Mouse (Mus musculus) intestine, postnatal 0 days (tissue): ENCODE results near the gene Ank2. TPM values are rescaled to one million over a fixed set of nuclear protein-coding genes. Genes with fewer than 3 reads are reported as not detected.

Experiments
- ATAC-seq: fragments of 200-750 bp; cut with Nextera tagmentation; 2 replicates; pipeline ENCODE4 v1.8.0; 2017; ENCODE audit warnings: mild to moderate bottlenecking, moderate TSS enrichment, moderate library complexity
- H3K27ac ChIP-seq: fragments of 300-500 bp; sonication (generic); 2 replicates; pipeline ENCODE4 v1.5.1; 2014; ENCODE audit warnings: mild to moderate bottlenecking, low read depth, low read length, moderate library complexity
- H3K27me3 ChIP-seq: fragments of 300-500 bp; sonication (generic); replicated peaks from 2 replicates; pipeline ENCODE4 v1.6.1; 2014; ENCODE audit warnings: low read length, mixed read lengths; ENCODE audit not compliant: control insufficient read depth, insufficient read depth
- H3K36me3 ChIP-seq: fragments of 300-500 bp; sonication (generic); 2 replicates; pipeline ENCODE4 v1.6.1; 2014; ENCODE audit warnings: mild to moderate bottlenecking, moderate library complexity; ENCODE audit not compliant: control insufficient read depth, insufficient read depth
- H3K4me1 ChIP-seq: fragments of 300-500 bp; sonication (generic); replicated peaks from 2 replicates; pipeline ENCODE4 v1.6.1; 2014; ENCODE audit warnings: antibody characterized with exemption, low read length, mixed read lengths; ENCODE audit not compliant: control insufficient read depth, insufficient read depth
- H3K4me2 ChIP-seq: fragments of 300-500 bp; sonication (generic); replicated peaks from 2 replicates; pipeline ENCODE4 v1.6.1; 2014; ENCODE audit warnings: low read depth, mild to moderate bottlenecking, moderate library complexity
- H3K4me3 ChIP-seq: fragments of 300-500 bp; sonication (generic); 2 replicates; pipeline ENCODE4 v1.5.1; 2014; ENCODE audit warnings: low read depth, low read length
- H3K9ac ChIP-seq: fragments of 300-500 bp; sonication (generic); 2 replicates; pipeline ENCODE4 v1.6.1; 2014; ENCODE audit warnings: mild to moderate bottlenecking, low read depth, low read length
- H3K9me3 ChIP-seq: fragments of 300-500 bp; sonication (generic); 2 replicates; pipeline ENCODE4 v1.6.1; 2016; ENCODE audit warnings: mixed run types; ENCODE audit not compliant: control insufficient read depth
- CTCF ChIP-seq: sonication (generic); IDR thresholded peaks from 2 replicates; pipeline ENCODE4 v1.5.1; 2016; ENCODE audit warnings: low read depth, mild to moderate bottlenecking, control low read depth, antibody characterized with exemption, moderate library complexity
- whole genome bisulfite sequencing: fragments of 180-500 bp; shearing (Covaris S2); extraction: QIAGEN DNeasy Blood & Tissue Kit; methylation state at CpG from one replicate; pipeline ENCODE4 v1.1.7; 2014; 5-methylcytosine and 5-hydroxymethylcytosine counted together
- polyA plus RNA-seq: library from polyadenylated mRNA; unstranded; fragments of >200 nt; fragmentation: Nextera tagmentation; extraction: Ambion mirVana; gene quantifications from 2 replicates; pipeline ENCODE4 v1.2.1, GENCODE M21; 2015

Gene Ank2
- polyA plus RNA-seq, result 9.0 and 12.4 TPM in 2 replicates

DNA sequence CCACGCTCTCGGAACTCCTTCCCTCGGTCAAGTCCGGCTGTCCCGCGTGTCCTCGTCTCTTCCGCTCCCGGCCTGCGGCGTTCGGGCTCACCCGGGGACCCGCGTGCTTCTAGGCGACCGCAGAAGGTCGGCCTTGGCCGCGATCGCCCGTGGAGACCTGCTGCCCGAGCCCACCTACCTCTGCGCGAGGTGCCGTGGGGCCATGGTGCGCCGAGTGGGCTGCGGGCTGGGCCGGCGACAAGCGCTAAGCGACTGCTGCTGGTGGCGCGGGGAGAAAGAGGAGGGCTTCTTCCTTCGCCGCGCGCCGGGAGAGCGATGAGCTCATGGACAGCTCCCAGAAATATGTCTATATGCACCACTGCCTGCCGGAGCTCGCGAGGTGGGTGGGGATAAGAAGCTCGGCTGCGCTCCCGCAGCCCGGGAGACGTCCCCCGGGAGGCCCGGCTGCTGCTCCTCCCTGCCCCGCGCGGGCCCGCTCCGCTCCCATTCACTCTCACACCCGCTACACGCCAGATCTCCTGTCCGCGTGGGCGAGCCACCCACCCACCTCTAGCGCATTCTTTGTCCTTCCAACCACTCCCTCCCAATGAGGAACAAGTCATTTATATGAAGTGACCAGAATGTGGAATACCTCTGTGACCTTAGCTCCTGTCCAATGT lies at the start of gene Ank2:
Ank2 (minus strand) TSS at position 609 of the 659 bp plus-strand sequence.
- Histone ChIP-seq H3K9me3 (no peaks in the 10 kb centered on the region), H3K4me2 (peak within 1 kb of the TSS; percentile 96), H3K27ac (no peak within 1 kb of the TSS), H3K36me3 (no peaks in the 10 kb centered on the region), H3K4me1 (no peaks in the 10 kb centered on the region), H3K9ac (peak within 1 kb of the TSS; percentile 45), H3K4me3 (peak within 1 kb of the TSS; percentile 53), H3K27me3 (peaks cover 25% of the 10 kb centered on the region)
- under 1% methylated on average over 58 of the region's 62 CpGs for WGBS
- peak; percentile 47; the same call in 1 of the 2 replicates for ATAC-seq
- no peak for TF ChIP-seq CTCF

DNA sequence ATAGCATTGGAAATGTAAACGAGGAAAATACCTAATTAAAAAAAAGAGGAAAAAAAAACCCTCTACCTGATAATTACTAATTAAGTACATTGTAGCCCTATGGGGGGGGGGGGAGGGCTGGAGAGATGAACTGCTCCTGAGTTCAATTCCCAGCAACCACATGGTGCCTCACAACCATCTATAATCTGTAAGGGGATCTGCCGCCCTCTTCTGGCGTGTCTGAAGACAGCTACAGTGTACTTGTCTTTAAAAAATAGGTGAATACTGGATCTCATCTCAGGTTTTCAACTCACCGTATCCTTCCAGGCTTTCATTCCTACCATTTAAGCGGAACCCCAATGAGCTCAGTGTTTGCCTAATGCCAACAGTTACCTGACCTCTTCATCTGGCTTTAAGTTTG lies 48.7 kb upstream of the Ank2 start:
- Histone ChIP-seq H3K4me2 (no peak overlapping the region), H3K27ac (no peak overlapping the region), H3K4me3 (no peak overlapping the region), H3K36me3 (peaks cover 34% of the 10 kb centered on the region), H3K9ac (no peak overlapping the region), H3K27me3 (no peaks in the 10 kb centered on the region), H3K9me3 (no peaks in the 10 kb centered on the region), H3K4me1 (no peaks in the 10 kb centered on the region)
- ATAC-seq, result no peak
- peak; percentile 74 for TF ChIP-seq CTCF
- 64% methylated on average over 5 of the region's 5 CpGs for WGBS

DNA sequence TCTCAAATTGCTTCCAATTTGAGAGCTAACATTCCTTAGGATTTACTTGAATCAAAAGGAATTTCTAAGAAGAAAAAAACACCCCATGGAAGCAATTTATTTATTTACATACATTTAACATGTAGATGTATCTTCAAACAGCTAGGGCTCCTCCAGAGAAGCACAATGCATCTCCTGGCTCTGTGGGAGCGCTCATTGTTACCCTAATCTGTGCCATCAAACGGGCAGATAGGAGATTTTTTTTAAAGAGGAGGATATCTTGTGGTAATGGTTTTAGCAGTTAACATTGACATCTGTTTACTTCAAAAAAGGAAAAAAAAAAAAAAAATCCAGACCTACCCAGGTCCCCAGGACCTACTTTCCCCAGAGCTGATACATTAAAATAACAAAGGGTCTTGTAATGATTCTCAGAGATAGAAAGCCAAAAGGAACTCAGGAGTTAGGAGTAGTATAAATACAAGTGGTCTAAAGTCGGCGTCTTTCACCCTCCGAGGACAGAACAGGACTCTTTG lies 45.5 kb upstream of the Ank2 start:
- WGBS, result 40% methylated on average over 5 of the region's 5 CpGs
- Histone ChIP-seq H3K9ac (no peak overlapping the region), H3K27me3 (no peaks in the 10 kb centered on the region), H3K36me3 (peaks cover 51% of the 10 kb centered on the region), H3K4me2 (no peak overlapping the region), H3K27ac (no peak overlapping the region), H3K4me1 (no peaks in the 10 kb centered on the region), H3K4me3 (no peak overlapping the region), H3K9me3 (no peaks in the 10 kb centered on the region)
- no peak for TF ChIP-seq CTCF
- ATAC-seq, result no peak

DNA sequence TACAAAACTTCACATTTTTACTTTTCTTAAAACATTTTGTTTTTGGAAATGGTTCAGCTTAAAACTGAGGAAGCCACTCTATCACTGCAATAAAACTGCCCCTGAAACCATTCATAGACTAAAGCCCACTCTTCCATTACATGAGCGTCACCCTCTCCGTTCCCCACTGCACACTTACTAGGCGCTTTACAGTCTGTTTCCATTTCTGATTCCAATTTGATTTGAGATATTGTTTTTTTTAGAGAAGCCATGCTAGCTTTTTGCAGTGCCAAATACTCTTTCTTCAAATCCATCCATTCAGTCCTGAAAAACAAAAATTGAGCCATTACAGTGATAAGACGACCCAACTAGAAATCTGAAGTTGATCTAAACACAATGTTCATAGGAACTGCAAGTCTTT lies 44.8 kb upstream of the Ank2 start:
- H3K36me3 ChIP-seq, result peaks cover 51% of the 10 kb centered on the region
- no peaks in the 10 kb centered on the region for H3K9me3 ChIP-seq
- ATAC-seq, result no peak

DNA sequence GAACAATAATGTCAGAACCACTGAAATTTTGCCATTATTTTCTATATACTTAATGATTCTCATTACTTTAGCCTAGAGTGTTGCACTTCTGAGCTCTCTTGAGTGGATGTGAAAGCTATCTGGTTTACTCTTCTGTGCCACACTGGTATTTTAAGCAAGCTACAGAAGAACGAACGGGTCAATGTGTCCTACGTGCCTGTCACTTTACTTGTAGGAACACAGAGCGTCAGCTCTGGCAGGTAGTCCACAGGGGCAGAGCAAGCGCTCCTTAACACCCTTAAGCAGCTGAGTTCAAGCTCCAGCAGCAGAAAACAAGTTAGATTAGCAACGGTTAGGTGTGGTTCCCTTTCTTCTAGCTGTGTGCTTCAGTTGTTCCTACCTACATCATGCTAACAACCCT lies 40.0 kb upstream of the Ank2 start:
- no peak for TF ChIP-seq CTCF
- 74% methylated on average over 6 of the region's 6 CpGs for WGBS
- Histone ChIP-seq H3K27me3 (no peaks in the 10 kb centered on the region), H3K27ac (no peak overlapping the region), H3K4me1 (no peaks in the 10 kb centered on the region), H3K4me2 (no peak overlapping the region), H3K9me3 (no peaks in the 10 kb centered on the region), H3K36me3 (peaks cover 37% of the 10 kb centered on the region), H3K9ac (no peak overlapping the region), H3K4me3 (no peak overlapping the region)
- no peak for ATAC-seq

More for the DNA sequence above, 44.8 kb upstream of the Ank2 start:
- 90% methylated on average over 4 of the region's 4 CpGs for WGBS
- no peak overlapping the region for H3K9ac ChIP-seq
- no peak overlapping the region for H3K4me2 ChIP-seq
- H3K4me3 ChIP-seq, result no peak overlapping the region
- no peak overlapping the region for H3K27ac ChIP-seq
- H3K27me3 ChIP-seq, result no peaks in the 10 kb centered on the region
- no peak for TF ChIP-seq CTCF
- no peaks in the 10 kb centered on the region for H3K4me1 ChIP-seq

DNA sequence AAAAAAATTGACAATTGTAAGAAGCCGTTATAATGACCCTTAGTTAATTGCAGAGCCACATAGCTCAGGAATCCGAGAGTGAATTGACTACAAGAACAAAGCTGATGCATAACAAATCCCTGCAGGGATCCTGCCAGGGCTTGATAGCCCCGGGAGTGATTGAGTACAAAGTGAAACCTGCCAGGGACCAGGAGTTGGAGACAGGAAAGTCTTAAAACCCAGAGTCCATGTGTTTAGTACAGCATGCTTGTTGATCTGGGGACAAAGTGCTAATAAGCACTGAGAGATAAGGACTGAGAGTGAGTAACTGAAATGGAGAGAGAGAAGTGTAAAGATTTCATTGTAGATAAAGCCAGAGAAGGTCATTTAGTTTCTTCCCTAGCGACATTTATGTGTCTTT lies 31.1 kb upstream of the Ank2 start:
- no peaks in the 10 kb centered on the region for H3K36me3 ChIP-seq
- 0 out of 2 replicates have a peak, but pooled peaks cover 3% of the 10 kb centered on the region for H3K4me1 ChIP-seq
- no peak for TF ChIP-seq CTCF
- H3K9ac ChIP-seq, result no peak overlapping the region
- peak overlapping the region; percentile 38 for H3K4me2 ChIP-seq
- ATAC-seq, result peak; percentile 51; the same call in 1 of the 2 replicates
- H3K27ac ChIP-seq, result no peak overlapping the region
- no peaks in the 10 kb centered on the region for H3K9me3 ChIP-seq
- 0 out of 2 replicates have a peak overlapping the region, but pooled peaks have one; percentile 5 for H3K4me3 ChIP-seq
- H3K27me3 ChIP-seq, result no peaks in the 10 kb centered on the region
- 8% methylated on average over 4 of the region's 4 CpGs for WGBS
